Mouse (Mus musculus): ENCODE data around the gene Zdhhc19.

- no peak for TF ChIP-seq CTCF (IDR thresholded peaks at IDR 0.05; ENCODE audit: control insufficient read depth, insufficient read depth, insufficient read length)
- TF ChIP-seq MAX (IDR thresholded peaks at IDR 0.05), result no peak
- no peak for TF ChIP-seq CEBPB (IDR thresholded peaks at IDR 0.05; ENCODE audit: low read depth)
- TF ChIP-seq MYOD1 (IDR thresholded peaks at IDR 0.05; ENCODE audit: control insufficient read depth, insufficient read length, low read depth), result no peak
- TF ChIP-seq MYOG (IDR thresholded peaks at IDR 0.05; ENCODE audit: control insufficient read depth, extremely low read depth, insufficient read length), result no peak
- TF ChIP-seq USF1 (IDR thresholded peaks at IDR 0.05; ENCODE audit: low read depth), result no peak
These were observed 54.0 kb downstream of the Zdhhc19 start for GRCm38 (mm10) chr16:32550084-32550483.
